Mouse (Mus musculus): ENCODE results near the gene Ssu72.
"Not testable (repeated sequence)": the region's sequence is repeated elsewhere in the genome, so short reads cannot be mapped to it uniquely, and the experiment has no call there.

Gene Ssu72

GRCm38 (mm10) chr4:155704721-155705591, at the start of gene Ssu72:
Ssu72 (plus strand) TSS chr4:155704800.
- peak; percentile 99 for DNase-seq

DNA sequence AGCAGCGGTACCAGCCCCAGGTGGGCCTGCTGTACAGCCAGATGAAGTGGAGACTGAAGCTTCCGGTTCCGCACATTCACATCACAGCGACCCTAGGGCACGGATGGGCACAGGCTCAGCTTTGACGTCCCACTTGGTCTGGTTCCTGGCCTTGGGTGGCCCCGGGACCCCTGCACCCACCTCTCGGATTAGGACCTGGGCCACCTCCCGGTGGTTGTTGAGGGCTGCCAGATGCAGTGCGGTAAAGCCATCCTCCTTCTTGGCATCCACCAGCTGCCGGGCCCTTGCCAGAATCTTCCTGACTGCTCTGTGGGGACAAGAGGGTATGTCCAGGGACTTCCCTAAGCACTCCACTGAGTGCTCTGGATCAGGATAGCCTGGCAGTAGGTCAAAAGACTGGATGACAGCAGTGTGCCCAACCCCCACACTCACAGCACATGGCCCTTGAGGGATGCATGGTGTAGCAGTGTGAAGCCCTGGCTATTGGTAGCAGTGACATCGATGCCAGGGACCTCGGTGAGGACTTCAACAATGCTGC, 48.3 kb upstream of the Ssu72 start:
- DNase-seq: peak; percentile 91

DNA sequence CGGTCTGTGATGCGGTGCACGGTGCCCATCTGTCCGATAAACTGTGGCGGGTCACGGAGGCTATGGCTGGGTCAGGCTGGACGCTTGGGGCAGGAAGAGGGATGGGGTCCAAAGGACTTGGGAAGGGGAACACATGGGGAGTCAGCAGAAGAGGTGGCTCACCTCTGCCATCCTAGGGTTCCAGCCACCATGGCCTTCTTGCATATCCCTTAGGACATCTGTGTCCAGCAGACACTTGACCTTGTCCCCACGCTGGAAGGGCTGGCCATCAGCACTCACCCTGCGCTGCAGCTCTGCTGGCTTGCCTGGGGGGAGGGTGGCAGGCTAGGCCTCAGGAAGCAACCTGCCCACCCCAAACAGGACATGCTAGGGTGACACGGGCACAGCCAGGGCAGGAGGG, 45.6 kb upstream of the Ssu72 start:
- DNase-seq: peak; percentile 92

- DNase-seq: peak; percentile 84
Observed at GRCm38 (mm10) chr4:155660641-155661040, 44.0 kb upstream of the Ssu72 start.

DNA sequence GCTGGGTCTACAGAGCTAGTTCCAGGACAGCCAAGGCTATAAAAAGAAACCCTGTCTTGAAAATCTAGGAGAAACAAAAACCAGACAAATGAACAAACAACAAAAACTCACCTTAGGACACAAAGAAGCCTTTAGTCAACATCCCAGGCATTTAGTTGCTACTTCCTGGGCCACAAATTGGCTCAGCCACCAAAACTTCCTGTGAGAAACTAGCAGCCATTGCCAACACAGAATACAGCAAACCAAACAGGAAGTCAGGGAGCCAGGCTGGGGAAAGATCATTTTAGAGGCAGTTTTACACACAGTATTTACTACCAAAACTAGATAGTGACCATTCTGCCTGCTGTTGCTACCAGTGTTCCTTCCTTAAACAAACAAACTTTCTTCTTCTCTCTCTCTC, 37.7 kb upstream of the Ssu72 start:
- DNase-seq: peak; percentile 81

DNA sequence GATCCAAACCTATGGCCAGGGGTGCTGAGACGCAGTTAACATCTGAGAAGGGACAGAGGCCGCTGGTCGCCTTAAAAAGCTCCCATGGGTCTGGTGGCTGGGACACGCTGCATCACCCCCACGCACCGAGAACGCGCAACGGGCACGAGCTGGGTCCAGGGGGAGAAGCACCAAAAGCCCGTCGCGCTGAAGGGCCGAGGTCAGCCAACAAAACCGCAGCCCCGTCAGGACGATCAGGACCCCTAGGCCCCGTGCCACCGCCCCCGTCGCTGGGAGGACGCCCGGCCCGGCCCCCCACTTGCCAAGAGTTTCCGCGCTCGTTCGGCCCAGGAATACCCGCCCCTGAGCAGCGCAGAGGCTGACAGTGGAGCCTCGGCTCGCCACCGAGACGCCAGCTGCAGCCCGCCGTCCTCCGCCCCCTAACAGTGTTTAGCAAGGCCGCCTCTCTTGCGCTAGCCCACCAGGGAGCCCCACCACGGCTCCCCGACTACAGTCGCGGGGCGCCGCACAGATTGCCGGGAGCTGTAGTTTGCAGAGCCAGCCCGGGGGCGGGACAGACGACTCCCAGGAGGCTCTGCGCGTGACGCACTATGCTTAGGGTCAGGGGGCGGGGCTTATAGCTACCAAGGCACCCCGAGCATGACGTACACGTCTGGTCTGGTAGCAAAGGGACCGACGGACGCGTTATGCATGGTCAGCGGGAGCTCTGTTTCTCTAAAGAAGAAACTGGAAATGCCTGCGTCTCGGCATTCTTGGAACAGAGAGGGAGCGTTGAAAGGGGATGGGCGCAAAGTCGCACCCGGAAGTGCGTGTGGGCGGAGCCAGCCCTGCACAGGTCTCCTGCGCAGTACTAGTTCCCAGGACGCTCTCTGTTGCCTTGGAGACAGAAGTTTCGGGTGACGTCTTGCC, 35.7 kb upstream of the Ssu72 start, which contains the start of gene Mib2:
Mib2 (minus strand) TSS at position 510 of the 909 bp plus-strand sequence.
- peak; percentile 100 for DNase-seq

GRCm38 (mm10) chr4:155669598-155670075, 35.0 kb upstream of the Ssu72 start:
- DNase-seq: no peak

DNA sequence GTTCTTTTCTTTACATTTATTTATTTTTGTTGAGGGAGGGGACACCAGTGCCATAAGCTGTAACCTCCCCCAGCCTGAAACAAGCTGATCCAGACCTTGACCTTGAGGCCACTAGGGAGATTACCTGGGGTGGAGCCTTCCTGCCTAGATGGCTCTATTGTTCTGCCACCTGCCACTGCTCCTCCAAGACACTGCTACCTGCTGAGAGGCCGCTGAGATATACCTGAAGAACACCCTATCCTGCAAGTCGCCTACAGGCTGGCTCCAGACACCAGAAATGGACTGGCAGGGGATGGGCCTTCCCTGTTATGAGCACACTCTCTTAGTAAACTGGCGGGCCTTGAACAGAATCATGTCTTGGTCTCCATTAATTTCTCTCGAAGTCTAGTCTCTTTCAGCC, 34.4 kb upstream of the Ssu72 start:
- peak; percentile 92 for DNase-seq

GRCm38 (mm10) chr4:155672082-155672481, 32.5 kb upstream of the Ssu72 start:
- DNase-seq: no peak

DNA sequence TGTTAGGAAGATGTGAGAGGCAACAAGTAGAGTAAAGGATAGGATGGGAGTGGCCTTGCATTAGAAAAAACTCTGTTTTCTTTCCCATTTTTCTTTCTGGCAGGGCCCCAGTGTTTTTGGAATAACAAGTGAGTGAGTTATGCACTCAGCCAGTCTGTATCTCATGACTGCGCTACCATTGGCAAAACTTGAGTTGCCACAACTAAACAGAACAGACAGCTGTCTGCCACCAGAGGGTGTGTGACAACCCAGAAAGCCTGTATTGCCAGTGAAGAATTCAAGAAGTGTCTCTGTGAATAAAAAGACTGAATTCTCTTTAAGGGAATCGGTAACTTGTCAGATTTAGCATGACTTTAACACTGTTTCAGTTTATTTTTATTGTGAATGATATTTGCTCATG, 28.6 kb upstream of the Ssu72 start:
- peak; percentile 85 for DNase-seq

DNA sequence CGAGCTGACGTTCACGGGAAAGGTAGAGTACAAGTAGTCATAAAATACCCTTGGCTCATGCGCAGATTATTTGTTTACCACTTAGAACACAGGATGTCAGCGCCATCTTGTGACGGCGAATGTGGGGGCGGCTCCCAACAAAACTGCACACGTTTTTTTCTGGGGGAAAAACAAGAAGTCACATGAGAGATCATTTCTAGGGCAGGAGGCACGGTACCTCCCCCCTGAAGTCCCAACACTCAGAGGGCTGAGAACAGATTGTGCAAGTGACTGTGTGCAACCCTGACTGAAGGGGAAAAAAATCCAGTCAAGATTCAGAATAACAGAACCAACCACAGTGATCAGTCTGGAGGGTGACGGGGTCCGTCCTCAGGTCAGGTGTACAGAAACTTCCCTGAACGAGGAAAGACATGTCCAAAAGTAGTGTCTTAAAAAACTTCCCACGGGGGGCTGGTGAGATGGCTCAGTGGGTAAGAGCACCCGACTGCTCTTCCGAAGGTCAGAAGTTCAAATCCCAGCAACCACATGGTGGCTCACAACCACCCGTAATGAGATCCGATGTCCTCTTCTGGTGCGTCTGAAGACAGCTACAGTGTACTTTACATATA, 20.8 kb upstream of the Ssu72 start:
- DNase-seq: not testable (repeated sequence)

- not testable (repeated sequence) for DNase-seq
Observed at GRCm38 (mm10) chr4:155687764-155688163, 16.8 kb upstream of the Ssu72 start.

DNA sequence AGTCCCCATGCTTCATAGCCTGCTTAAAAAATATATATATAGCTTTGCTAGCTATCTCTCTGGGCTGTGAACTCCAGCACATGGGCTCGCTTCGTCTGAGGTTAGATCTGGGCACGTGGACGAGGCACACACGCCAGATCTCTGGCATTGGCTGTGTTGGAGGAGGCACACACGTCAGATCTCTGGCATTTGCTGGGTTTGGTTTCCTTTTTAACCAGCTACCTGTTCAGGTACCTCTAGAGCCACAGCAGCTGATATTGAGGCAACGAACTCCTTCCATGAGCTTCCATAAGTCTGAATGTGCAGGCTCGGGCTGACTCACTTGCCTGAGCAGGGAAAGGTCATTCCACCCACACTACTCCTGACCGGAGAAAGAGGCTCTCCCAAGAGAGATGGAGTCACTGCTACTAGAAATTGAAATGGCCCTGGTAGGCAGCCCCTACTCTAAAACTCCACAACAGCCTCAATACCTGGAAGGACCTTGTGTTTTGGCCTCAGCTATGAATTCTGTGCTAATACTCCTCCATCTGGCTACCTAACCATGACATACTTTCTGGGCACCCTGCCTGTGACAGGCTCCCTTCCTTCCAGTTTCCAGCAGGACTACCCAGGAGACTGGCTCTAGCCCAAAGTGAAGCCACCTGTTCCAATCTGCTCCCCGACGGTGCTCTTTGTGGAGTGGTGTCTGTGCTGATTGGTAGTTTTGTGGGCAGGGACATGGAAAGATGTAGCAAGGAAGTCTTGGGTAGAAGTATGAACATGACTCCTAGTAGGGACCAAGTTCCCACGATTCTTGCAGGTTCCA, 13.8 kb upstream of the Ssu72 start:
- no peak for DNase-seq

- DNase-seq: no peak
Observed at GRCm38 (mm10) chr4:155692421-155692820, 12.2 kb upstream of the Ssu72 start.

DNA sequence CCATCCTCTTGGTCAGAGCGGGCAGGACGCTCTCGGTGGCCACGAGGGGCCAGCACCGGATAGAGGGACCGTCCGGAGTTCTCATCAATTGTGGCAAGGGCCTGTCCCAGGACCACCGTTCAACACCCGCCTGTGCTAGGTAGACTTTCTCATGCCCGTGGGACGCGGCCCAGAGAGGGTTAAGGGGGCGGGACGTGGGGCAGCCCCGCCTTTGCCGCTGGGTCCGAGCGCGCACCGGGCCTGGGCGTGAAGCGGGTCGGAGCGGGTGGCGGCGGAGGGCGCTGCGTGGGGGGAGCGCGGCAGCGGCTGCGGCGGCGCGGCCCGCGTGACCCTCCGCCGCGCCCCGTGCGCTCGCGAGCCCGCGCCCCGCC, 10.5 kb upstream of the Ssu72 start, which contains the start of gene Fndc10:
Fndc10 (plus strand) TSS at position 232 of the 371 bp plus-strand sequence.
- DNase-seq: peak; percentile 97

- peak; percentile 96 for DNase-seq
Observed at GRCm38 (mm10) chr4:155694482-155695401, 9.9 kb upstream of the Ssu72 start.

- peak; percentile 92 for DNase-seq
Observed at GRCm38 (mm10) chr4:155695531-155696062, 9.0 kb upstream of the Ssu72 start.

GRCm38 (mm10) chr4:155696261-155697255, 8.0 kb upstream of the Ssu72 start:
- DNase-seq: peak; percentile 85

DNA sequence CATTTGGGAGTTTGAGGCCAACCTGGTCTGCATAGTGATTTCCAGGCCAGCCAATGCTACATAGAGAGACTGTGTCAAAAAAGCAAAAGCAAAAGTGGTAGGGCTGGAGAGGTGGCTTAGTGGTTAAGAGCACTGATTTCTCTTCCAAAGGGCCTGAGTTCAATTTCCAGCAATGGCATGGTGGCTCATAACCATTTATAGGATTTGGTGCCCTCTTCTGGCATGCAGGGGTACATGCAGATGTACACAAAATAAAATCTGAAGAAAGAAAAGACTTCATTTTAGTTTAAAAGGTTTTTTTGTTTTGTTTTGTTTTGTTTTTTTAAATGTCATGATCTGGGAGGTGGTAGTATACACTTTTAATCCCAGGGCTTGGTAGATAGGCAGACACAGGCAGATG, 4.2 kb upstream of the Ssu72 start:
- DNase-seq: no peak
